Mouse (Mus musculus) CD8-positive naive resting alpha-beta T cell, adult 2 months (primary cell): ENCODE results near the gene Celsr1.

Source experiments
- DNase-seq, 2 experiments: peaks; one replicate each; pipeline ENCODE4 v3.0.0; 2022; ENCODE audit warnings: low read depth in 2 of 2, low spot score in 2 of 2

Gene Celsr1

DNA sequence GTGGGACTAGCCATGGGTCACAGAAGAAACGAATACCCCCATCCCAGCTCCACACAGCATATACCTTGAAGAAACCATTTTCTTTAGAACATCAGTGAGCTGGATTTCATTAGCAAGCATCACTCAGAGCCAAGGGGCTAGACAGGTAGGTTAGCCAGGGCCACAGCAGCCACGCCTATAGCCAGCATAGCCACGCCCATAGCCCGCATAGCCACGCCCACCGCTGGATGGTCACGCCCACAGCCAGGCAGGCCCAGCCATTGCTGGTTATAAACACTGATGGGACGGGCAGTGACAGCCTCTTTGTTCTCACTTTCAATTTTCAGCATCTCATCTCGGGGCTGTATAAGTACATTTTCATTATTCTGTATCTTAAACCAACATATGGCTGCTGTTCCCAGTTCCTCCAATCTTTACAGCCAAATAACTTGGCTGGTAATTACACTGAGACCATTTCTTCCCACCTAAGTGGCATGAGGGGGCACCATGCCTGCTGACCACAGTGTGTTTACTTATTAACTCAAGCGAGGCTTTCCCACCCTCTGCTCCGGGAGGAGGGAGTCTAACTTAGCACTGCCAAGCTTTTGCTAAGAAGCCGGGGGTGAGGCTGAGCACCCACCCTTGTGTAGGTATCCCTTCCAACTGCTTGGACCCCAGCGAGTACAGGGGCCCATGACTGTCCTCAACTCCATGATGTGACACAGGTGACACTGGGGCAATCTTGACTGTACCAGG, 37.4 kb downstream of the Celsr1 start:
- DNase-seq, result no peak

DNA sequence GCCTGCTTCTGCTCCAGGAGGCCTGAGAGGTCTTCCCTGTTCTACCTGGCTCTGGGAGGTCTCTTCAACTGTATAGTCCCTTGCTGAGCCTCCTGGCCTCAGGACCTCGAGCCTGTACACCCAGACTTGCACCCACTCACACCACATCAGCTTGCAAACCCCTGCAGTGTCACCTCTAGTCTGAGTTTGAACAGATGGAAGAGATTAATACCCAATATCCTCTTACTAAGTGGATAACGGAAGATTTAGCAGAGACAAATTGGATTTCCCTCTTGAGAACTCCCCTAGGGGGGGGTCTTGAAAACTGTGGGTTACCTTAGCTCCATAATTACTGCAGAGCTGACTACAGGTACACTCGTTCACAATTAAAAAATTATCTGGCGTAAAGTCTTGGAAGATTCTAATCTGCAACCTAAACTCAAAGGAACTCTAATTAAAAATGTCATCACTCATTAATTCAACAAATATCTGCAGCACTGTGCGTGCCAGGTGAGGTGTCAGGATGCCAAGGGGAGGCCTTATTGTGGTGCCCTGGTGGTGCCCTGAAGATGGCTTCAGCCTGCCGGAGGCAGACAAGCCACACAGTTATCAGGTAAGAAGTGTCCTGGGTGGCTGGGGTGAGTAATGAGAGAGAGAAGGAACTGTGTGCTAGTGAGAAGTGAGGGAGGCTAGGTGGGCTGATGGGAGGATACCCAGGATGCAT, 38.5 kb downstream of the Celsr1 start:
- no peak for DNase-seq

DNA sequence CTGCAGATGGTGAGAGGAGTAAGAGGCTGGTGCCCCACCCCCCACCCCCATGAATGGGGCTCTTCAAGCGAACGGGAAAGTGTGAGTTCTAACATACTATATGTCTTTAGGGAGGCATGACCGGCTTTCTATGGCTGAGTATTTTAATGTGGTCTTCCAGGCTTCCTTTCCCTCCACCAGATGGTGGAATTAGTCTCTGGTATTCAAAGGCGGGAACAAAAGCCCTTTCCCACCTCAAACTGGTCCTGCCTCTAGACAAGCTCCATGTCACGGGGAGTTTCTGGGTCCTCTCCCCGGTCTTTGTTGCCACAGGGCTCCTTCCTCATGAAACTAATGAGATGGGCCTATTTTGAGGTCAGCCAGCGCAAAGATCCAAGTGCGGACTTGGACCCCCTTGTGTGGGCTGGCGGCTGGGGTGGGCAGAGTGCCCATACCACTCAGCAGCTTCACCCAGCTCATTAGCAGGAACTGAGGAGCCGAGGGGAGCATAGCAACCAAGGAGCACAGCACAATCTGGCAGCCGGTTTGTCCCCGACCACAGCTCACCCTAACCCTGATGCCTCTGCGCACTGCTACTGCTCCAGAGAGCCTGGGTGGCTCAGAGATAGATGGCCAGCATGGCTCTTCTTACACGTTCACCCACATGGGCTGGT, 39.5 kb downstream of the Celsr1 start:
- DNase-seq, result no peak

DNA sequence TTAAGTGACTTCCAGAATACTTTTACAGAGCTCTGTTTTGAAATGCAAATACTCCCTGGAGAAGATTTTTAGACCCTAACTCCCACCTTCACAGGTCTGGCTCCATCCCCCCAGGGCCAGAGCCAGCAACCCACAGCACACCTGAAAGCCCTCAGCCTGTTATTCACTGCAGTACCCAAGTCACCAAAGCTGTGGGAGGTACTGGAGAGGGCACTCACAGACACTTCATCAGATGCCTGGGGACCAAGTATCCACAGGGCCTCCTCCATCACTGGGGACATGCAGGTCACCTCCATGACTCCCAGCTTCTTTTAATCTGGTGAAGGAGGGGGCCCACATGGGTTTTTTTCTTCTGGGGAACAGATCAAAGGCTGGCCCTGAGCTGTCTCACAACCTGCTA, 40.2 kb downstream of the Celsr1 start:
- DNase-seq, result no peak

DNA sequence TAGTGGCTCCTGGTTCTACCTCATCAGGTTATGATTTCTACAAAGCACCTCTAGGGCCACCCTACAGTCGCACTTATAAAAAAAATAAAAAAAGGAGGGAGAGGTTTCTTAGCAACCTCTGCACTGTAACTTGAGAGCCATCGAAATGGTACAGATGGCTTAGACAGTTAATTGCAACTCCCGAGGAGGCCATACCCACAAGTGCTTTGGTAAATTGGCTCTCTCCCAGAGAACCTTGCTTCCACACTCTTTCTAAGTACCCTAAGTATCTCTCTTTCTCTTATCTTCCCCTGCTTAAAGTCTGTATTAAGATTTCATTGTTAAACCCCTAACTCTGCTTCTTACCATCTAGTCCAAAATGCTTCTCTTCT, 41.5 kb downstream of the Celsr1 start:
- no peak for DNase-seq

DNA sequence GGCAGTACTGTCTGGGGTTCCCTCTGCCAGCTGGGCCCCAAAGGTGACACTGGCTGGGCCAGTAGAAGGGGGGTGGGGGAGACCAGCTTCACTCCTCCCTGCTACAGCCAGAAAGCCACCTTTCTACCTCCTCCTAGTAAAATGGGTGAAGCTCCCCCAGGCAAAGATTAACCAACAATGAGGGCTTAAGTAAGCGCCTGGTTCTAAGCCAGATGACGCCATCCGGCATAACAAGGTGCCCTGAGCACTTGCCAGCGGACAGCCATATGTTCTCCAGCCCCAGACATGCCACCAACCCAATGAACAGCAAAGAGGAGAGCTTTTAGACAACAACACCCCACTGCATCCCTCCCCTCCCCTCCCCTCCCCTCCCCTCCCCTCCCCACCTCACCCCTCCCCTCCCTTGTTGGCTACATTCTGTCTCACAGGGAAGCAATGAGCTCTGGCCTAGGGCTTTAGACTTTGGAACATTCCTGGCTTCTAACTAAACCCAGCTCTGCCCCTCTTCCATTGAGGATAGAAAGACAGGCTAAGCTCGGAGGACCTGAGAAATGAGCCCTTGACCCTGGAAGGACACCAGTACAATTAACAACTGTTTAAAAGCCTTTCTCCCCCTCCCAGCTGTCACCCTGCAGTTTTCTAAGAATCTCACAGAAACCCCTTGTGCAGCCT, 42.0 kb downstream of the Celsr1 start:
- no peak for DNase-seq

DNA sequence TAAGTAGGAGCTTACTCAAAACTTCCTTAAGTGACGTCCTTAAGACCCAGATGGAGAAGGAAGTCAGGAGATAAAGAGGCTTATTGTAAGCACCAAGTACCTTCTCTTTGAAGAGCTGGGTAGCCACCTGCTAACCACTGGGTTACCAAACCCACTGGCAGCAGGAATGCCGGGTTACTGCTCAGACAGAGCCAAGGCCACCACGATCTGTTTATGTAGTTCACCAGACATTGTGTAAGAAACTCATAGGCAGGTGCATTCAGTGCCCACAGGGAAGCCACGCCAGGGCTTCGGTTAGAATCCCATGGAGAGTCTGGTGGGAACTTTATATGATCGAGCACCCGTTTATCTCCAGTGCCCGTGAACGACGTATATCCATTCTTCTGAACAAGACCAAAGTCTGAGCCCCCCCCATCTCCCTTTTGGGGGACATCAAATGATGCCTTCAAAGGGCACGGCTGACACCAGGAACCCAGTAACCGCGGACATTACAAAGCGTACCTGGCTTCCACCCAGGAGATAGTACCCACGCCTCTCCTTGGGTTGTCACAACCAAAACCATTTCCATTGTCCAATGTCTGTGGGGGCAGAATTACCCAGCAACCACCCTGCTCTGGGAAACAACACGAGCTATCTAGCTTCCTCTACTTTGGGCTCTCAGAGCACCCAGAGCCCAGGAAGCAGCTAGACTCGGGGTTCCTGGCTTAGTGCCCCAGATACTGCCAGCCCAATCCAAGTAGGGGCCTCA, 42.7 kb downstream of the Celsr1 start:
- peak; percentile 22 to 29 for DNase-seq

DNA sequence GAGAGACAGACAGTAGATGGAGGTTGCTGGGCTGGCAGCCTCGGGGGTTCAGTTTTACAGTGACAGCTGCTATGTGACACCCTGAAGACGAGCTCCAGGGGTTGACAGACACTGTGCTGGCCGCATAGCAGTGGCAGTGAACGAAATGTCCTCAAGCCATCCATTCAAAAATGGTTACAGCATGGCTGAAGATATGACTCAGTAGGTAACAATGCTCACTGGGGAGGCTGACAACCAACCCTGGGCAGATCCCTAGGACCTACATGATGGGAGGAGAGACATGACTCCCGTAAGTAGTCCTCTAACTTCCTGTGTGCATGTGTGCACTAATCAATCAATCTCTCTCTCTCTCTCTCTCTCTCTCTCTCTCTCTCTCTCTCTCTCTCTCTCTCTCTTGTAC, 45.7 kb downstream of the Celsr1 start:
- no peak for DNase-seq

DNA sequence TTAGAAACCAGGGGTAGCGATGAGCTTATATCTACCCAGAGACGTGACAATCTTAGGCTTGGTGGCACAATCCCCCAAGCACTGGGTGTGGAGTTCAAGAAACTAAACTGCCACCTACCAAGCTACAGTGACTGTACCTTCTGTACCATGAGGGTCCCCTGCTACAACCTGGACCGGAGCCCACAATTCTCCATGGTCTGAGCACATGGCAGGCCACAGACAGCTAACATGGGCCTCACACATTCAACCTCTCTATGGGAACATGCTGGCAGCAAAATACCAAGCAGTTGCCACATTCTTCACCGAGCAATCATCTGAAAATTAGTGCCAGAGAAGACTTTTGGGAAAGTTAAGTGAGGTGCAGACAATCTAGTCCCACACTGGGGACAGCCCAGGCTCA, 47.4 kb downstream of the Celsr1 start:
- no peak for DNase-seq

DNA sequence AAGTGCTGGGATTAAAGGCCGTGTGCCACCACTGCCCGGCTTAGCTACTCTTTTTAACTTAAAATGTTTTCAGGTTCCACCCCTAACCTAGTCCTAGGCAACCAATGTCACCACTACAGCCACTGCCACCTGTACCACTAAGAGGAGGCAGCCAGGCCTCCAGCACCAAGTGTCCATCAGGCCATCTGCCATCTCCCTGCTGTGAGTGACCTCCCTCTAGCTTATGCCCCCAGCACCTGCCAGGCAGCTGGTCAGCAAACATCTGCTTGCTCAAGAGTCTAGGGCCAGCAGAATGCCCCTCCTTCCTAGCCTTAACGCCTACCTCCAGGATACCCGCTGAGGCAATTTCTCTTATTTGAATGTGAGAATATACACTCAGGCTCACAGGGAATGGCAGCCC, 48.0 kb downstream of the Celsr1 start:
- DNase-seq, result no peak

DNA sequence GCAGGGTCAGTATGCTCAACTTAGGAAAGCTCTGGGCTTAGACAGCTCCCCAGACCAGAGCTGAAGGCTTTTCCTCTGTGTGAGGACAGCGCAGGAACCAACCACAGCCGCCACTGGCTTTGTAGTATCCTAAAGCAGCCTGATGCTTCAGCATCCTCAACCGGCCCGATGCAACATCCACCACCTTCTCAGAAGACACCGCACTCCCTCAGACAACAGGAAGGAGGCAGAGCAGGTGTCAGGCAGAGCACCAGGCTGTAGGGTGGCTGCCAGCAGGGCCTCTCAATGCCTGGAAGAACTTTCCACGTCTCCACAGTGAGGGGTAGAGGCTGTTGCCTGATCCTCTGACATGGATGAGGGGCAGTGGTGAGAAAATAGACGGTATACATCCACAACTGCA, 50.4 kb downstream of the Celsr1 start:
- peak; percentile 24 to 31 for DNase-seq

DNA sequence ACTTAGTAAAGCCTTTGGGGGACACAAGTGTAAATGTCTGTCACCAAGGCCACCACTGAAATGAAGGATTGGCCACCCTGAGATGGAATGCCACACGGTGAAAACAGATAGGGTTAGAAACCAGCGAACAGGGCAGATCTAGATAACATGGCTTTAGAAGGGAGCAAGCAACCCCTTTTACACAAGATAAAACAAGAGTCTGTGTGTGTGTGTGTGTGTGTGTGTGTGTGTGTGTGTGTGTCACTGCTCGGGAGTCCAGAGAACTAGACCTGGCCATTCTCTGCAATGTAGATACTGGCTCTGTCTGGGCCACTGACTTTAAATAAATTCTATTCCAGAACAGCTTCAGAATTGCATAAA, 51.2 kb downstream of the Celsr1 start:
- no peak for DNase-seq

DNA sequence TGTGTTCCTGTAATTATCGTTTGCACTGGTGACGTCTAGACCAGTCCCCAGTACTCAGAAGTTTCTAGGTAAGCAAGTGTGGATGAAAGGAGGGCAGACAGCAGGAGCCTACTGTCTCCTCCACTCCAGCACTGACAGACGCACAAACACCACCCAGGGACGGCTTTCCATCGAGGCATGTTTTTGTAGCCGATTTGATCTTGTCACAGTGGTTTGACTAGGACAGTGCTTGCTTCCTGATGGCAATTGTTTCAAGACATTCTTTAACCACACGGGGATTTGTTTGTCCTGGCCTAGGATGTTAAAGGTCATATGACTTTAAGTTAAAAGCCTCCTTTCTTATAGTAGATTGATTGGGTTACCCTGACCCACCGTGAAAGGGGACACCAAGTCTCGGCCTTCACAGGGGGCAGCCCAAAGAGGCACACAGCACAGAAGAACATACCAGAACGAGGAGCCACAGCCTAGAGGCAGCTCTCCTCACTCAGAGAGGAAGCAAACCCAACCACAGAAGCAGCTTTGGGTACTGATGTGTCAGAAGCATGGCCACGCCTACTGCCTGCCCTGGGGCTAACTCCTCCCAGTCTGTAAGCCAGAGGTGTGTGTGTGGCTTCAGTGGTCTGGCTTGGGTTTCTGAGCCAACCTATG, 51.7 kb downstream of the Celsr1 start:
- peak; percentile 80 to 82 for DNase-seq

DNA sequence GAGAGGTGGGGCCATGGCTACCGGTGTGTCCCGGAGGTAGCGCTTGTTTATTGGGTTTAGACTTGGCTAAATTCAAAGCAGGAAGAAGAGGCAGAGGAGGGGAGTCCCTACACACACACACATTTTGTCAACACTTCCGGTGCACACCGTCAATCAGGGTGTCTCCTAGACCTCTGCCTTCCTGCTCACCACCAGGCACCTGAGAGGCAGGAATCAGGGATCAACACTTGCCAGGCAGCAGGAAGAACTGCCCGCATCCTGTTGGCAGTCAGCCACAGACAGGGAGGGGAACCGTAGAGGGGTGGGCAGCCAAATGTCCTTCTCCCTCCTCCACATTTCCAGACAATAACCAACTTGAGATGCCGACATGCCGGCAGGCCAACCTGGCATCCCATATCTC, 56.5 kb downstream of the Celsr1 start:
- peak; percentile 16 to 26 for DNase-seq

DNA sequence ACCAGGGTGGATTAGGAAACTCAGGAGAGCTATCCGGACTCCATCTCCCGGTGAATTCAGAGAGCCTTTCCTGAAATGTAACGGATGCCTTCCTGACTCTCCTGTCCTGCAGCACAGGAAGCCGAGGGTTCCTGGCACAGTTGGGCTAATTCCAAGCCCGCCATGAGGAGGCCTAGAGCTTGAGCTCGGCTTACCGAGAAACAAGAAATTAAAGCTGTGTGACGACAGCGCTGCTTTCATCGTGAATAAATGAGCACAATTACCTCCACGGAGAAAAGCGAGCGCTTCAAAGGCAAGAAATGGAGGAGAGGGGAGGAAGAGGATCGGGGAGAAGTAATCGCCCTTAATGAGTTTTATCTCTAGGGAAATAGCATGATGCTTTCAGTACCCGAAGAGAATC, 57.8 kb downstream of the Celsr1 start:
- no peak for DNase-seq

DNA sequence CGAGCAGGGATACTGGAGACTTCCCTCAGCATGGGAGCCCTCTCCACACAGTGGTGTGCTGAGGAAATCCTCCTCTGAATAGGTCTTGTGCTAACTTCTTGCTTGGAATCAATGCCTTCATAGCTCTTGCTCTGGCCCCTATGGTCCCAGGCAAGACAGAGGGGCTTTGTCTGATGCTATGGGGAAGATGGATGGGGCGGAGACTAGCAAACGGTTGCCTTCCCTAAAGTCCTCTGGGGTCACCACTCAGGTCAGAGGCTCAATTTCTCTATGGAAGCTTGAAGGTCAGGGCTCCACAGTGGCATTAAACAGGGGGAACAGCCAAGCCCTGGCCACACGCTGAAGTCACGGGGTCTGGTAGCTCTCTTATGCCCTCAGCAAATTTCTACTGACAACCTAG, 62.0 kb downstream of the Celsr1 start:
- DNase-seq, result no peak

DNA sequence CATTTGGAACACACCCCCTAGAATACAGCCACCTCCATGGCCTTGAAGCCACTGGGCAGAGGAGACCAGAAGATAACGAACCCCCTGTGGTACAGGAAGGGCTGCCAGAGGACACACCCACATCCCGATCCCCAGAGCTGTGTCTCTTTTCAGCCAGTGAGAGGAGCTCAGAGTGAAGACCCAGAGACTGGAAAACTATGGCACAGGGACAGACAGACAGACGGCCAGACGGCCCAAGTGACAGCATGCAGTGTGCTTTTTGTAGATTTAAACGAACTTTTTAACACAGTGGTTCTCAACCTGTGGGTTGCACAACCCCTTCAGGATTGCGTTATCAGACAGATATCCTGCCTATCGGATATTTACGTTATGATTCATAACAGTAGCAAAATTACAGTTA, 63.1 kb downstream of the Celsr1 start:
- DNase-seq, result no peak

DNA sequence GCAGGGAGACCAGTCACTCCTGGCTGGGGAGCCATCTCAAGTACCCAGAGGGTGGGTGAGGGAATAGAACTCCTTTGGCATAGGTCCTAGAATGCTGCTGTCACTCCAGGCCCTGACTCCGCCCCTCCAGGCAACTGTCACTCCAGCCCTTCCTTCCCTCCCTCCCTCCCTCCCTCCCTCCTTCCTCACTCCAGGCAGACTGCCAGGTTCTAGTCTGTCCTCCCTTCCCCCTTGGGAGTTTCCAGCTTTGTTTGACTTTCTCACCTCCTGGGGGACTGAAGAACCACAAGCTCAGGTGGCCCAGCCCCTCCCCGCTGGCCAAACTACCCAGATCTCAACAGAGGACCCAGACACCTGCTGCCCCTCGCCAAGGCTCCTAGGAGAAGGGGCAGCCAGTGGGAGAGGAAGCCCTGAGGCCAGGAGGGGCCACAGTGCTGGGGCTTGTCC, 63.8 kb downstream of the Celsr1 start:
- DNase-seq, result no peak

DNA sequence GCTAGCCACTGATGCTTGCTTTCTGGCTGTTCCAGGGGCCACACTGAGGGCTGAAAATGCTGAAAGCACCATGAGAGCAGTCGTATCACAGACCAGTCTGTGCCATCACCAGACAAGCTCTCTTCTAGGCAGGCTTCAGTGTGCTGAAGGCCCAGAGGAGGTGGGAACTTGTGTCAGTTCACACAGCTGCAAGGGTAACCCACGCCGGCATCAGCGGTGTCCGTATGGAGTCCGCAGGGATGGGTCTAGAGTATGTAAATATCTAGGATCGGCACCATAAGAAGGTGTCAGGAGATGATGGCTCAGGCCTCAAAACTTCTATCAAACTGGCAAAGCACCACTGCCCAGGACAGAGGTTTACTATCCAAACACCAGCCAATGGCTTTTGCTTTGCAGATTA, 64.3 kb downstream of the Celsr1 start:
- no peak for DNase-seq

DNA sequence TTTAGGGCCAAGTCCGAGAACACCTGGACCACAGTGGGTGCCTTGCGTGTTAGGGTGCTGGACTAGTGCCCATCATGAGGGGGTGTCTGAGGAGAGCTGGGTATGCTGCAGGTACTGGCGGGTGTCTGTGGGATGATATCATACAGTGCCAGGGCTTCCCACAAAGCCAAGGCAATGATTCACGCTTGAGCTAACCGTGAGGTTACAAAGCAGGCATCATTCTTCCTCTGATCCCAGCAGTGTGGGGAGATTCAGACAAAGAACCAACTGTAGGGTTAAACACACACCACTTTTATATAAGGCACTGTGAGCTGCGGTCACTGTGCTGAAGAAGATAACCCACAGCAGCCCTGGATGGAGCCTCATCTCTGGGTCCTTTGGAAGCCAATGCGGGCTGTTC, 67.5 kb downstream of the Celsr1 start:
- DNase-seq, result no peak
